Mouse (Mus musculus) liver, adult 10 weeks (tissue): ENCODE results near the gene Vmn2r96. TPM values are rescaled to one million over a fixed set of nuclear protein-coding genes. Genes with fewer than 3 reads are reported as not detected.

Source experiments
- polyA plus RNA-seq: library from polyadenylated mRNA; stranded (reverse); fragments of 350-450 nt; fragmentation: Illumina TruSeq; extraction: RNeasy Lipid Tissue Mini Kit (QIAGEN cat#74804); gene quantifications from one replicate; pipeline ENCODE4 v1.2.3, GENCODE M21; 2014; ENCODE audit warnings: low read depth, low replicate concordance

The Vmn2r96 gene
- polyA plus RNA-seq = not detected

GRCm38 (mm10) chr17:18572851-18573250 lies at the start of gene Vmn2r96:
Gene Vmn2r96, plus strand, starts transcription at chr17:18573151.

Other genes starting within 250 kb of the Vmn2r96 start
- not detected for gene Vmn2r95, start 149.1 kb upstream of the Vmn2r96 start, polyA plus RNA-seq